Mouse (Mus musculus) forebrain, embryonic 15.5 days (tissue): ENCODE measurements around the gene Rhobtb3. TPM values are rescaled to one million over a fixed set of nuclear protein-coding genes. Genes with fewer than 3 reads are reported as not detected.
"Not testable (repeated sequence)": the region's sequence is repeated elsewhere in the genome, so short reads cannot be mapped to it uniquely, and the experiment has no call there.

Source experiments
- ATAC-seq: fragments of 200-750 bp; cut with Nextera tagmentation; replicated peaks from 2 replicates; pipeline ENCODE4 v1.8.0; 2017; ENCODE audit warnings: mild to moderate bottlenecking, moderate TSS enrichment, moderate library complexity
- H3K27ac ChIP-seq: fragments of 300-500 bp; sonication (generic); replicated peaks from 2 replicates; pipeline ENCODE4 v1.5.1; 2015; ENCODE audit warnings: mild to moderate bottlenecking, inconsistent platforms
- H3K27me3 ChIP-seq: fragments of 300-500 bp; sonication (generic); 2 replicates; pipeline ENCODE4 v1.6.1; 2015; ENCODE audit warnings: inconsistent platforms
- H3K36me3 ChIP-seq: fragments of 300-500 bp; sonication (generic); 2 replicates; pipeline ENCODE4 v1.6.1; 2015; ENCODE audit warnings: mild to moderate bottlenecking, inconsistent platforms
- H3K4me1 ChIP-seq: fragments of 300-500 bp; sonication (generic); 2 replicates; pipeline ENCODE4 v1.6.1; 2015; ENCODE audit warnings: inconsistent platforms
- H3K4me2 ChIP-seq: fragments of 300-500 bp; sonication (generic); replicated peaks from 2 replicates; pipeline ENCODE4 v1.6.1; 2015; ENCODE audit warnings: mild to moderate bottlenecking, inconsistent platforms
- H3K4me3 ChIP-seq: fragments of 300-500 bp; sonication (generic); 2 replicates; pipeline ENCODE4 v1.5.1; 2015; ENCODE audit warnings: mild to moderate bottlenecking, inconsistent platforms
- H3K9ac ChIP-seq: fragments of 300-500 bp; sonication (generic); replicated peaks from 2 replicates; pipeline ENCODE4 v1.6.1; 2015; ENCODE audit warnings: mild to moderate bottlenecking, inconsistent platforms
- H3K9me3 ChIP-seq: fragments of 300-500 bp; sonication (generic); 2 replicates; pipeline ENCODE4 v1.6.1; 2016; ENCODE audit warnings: inconsistent platforms
- WGBS: fragments of 180-500 bp; shearing (Covaris S2); methylation state at CpG from one replicate; pipeline ENCODE4 v1.1.7; 2015; ENCODE audit warnings: mixed read lengths; 5-methylcytosine and 5-hydroxymethylcytosine counted together
- polyA plus RNA-seq: library from polyadenylated mRNA; unstranded; fragments of >200 nt; fragmentation: Nextera tagmentation; extraction: Ambion mirVana; gene quantifications from 2 replicates; pipeline ENCODE4 v1.2.1, GENCODE M21; 2015

Gene Rhobtb3
- polyA plus RNA-seq, 1 experiment from 2014 or later: 38.1 TPM

GRCm38 (mm10) chr13:75914151-75914550 is 29.6 kb downstream of the Rhobtb3 start:
- Histone ChIP-seq H3K4me3 (no peak overlapping the region), H3K9ac (no peak overlapping the region), H3K27ac (no peak overlapping the region), H3K4me2 (no peak overlapping the region), H3K36me3 (peaks cover 57% of the 10 kb centered on the region), H3K9me3 (no peaks in the 10 kb centered on the region), H3K4me1 (no peaks in the 10 kb centered on the region), H3K27me3 (no peaks in the 10 kb centered on the region)
- WGBS: 50% methylated on average over 4 of the region's 4 CpGs
- no peak for ATAC-seq

DNA sequence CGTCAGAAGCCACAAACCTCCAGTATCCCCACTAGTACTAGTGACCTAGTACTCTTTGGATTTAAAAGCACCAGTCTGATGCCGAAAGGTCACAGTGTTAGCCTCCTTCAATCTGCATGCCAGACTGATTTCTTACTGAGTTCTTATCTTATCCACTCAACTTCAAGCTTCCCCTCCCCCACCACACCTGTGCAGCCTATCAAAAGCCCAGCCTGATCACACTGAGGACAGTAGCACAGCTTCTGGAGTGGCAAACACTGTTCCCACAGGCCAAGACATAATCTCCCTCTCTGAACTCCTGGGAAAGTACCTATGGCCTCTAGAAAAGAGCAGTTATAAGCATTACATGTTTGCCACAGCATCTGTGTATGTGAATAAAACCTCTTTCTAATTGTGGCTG is 35.5 kb downstream of the Rhobtb3 start:
- Histone ChIP-seq H3K4me3 (no peak overlapping the region), H3K36me3 (peaks cover 19% of the 10 kb centered on the region), H3K4me2 (no peak overlapping the region), H3K4me1 (no peaks in the 10 kb centered on the region), H3K27ac (no peak overlapping the region), H3K27me3 (no peaks in the 10 kb centered on the region), H3K9me3 (no peaks in the 10 kb centered on the region), H3K9ac (no peak overlapping the region)
- ATAC-seq: no peak
- 91% methylated on average over 2 of the region's 2 CpGs for WGBS

- Histone ChIP-seq H3K36me3 (peaks cover 22% of the 10 kb centered on the region), H3K4me3 (no peak overlapping the region), H3K9me3 (no peaks in the 10 kb centered on the region), H3K9ac (no peak overlapping the region), H3K4me2 (no peak overlapping the region), H3K4me1 (no peaks in the 10 kb centered on the region), H3K27ac (no peak overlapping the region), H3K27me3 (no peaks in the 10 kb centered on the region)
- ATAC-seq: no peak
- WGBS: 82% methylated on average over 5 of the region's 5 CpGs
These were observed 36.6 kb downstream of the Rhobtb3 start for GRCm38 (mm10) chr13:75907133-75907532.

- ATAC-seq: no peak
- WGBS: 88% methylated on average over 5 of the region's 5 CpGs
- Histone ChIP-seq H3K4me2 (no peak overlapping the region), H3K27me3 (no peaks in the 10 kb centered on the region), H3K4me1 (no peaks in the 10 kb centered on the region), H3K36me3 (peaks cover 24% of the 10 kb centered on the region), H3K27ac (no peak overlapping the region), H3K9ac (no peak overlapping the region), H3K9me3 (no peaks in the 10 kb centered on the region), H3K4me3 (no peak overlapping the region)
These were observed 39.1 kb downstream of the Rhobtb3 start for GRCm38 (mm10) chr13:75904660-75905059.

DNA sequence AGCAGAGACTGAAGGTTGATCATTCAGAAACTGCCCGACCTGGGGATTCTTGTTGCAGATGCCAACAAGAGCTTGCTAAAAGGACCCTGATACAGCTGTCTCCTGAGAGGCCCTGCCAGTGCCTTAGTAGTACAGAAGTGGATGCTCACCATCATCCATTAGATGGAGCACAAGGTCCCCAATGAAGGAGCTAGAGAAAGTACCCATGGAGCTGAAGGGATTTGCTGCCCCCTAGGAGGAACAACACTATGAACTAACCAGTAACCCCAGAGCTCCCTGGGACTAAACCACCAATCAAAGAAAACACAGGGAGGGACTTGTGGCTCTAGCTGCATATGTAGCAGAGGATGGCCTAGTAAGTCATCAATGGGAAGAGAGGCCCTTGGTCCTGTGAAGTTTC is 42.8 kb downstream of the Rhobtb3 start:
- not testable (repeated sequence) for H3K27ac ChIP-seq, H3K4me1 ChIP-seq, H3K4me2 ChIP-seq, H3K4me3 ChIP-seq, ATAC-seq, H3K27me3 ChIP-seq, H3K9ac ChIP-seq, H3K9me3 ChIP-seq
- H3K36me3 ChIP-seq: peaks cover 28% of the 10 kb centered on the region
- WGBS: 95% methylated on average over 1 of the region's 1 CpGs

DNA sequence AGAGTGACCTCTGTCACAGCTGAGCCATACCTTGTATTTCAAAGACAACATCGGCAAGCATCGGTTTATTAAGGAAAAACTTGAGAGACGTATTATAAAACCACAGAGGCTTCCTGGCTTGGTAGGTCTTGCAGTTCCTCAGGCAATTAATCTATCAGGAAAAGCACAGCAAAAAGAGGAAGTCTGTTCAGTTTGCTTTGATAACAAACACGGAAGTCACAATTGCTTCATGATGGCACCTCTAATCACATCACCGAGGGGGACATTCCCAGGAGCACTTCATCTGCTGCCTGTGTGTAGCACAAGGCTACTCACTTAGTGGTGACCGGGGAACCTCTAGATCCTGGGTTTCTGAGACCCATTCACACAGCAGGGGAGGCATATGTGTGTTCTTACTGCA is 50.8 kb downstream of the Rhobtb3 start:
- Histone ChIP-seq H3K27ac (no peak overlapping the region), H3K36me3 (0 out of 2 replicates have a peak, but pooled peaks cover 3% of the 10 kb centered on the region), H3K4me3 (no peak overlapping the region), H3K9ac (no peak overlapping the region), H3K4me2 (no peak overlapping the region), H3K27me3 (no peaks in the 10 kb centered on the region), H3K4me1 (no peaks in the 10 kb centered on the region), H3K9me3 (no peaks in the 10 kb centered on the region)
- WGBS: 90% methylated on average over 6 of the region's 6 CpGs
- ATAC-seq: no peak

DNA sequence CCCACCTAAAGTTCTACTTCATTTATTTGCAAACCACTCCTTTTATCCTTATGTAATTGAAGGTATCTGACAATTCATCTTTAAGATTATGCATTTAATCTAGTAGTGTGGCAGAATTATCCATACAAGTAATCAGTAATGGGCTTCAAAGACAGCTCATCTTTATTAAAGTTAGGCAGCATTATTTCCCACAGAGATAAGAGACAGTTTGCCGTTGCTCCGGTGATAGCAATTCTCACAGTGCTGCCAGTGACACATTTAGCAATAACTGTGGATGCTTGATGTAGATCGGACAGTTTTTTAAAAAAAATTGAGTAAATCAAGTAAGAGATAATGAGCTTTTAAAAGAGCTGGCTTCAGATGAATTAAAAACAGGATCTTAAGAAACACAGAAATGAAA is 51.4 kb downstream of the Rhobtb3 start:
- no peak overlapping the region for H3K4me3 ChIP-seq
- 0 out of 2 replicates have a peak, but pooled peaks cover 3% of the 10 kb centered on the region for H3K36me3 ChIP-seq
- no peaks in the 10 kb centered on the region for H3K4me1 ChIP-seq
- no peak overlapping the region for H3K27ac ChIP-seq
- no peaks in the 10 kb centered on the region for H3K9me3 ChIP-seq
- H3K27me3 ChIP-seq: no peaks in the 10 kb centered on the region
- WGBS: 87% methylated on average over 3 of the region's 3 CpGs
- no peak for ATAC-seq
- no peak overlapping the region for H3K4me2 ChIP-seq
- no peak overlapping the region for H3K9ac ChIP-seq

DNA sequence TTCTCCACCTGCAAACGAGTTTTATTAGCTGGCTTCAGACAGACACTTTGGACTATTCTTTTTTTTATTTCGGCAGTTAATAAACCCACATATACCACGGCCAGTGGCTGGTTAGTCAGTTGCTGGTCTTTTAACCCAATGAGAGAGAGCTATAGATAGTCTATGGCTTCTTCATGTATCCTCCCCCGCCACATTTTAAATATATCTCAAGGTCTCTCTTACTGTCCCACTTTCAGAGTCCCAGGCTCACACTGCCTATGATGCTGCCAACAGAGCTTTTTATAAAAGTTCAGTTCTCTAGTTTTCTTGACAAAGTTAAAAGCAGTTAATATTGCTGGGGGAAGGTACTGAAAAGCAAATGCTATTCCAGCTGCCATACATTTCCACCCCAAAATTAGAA is 51.9 kb downstream of the Rhobtb3 start:
- 94% methylated on average over 4 of the region's 4 CpGs for WGBS
- Histone ChIP-seq H3K9ac (no peak overlapping the region), H3K4me3 (no peak overlapping the region), H3K27ac (no peak overlapping the region), H3K4me1 (no peaks in the 10 kb centered on the region), H3K4me2 (no peak overlapping the region), H3K9me3 (no peaks in the 10 kb centered on the region), H3K27me3 (no peaks in the 10 kb centered on the region), H3K36me3 (0 out of 2 replicates have a peak, but pooled peaks cover 3% of the 10 kb centered on the region)
- ATAC-seq: no peak

DNA sequence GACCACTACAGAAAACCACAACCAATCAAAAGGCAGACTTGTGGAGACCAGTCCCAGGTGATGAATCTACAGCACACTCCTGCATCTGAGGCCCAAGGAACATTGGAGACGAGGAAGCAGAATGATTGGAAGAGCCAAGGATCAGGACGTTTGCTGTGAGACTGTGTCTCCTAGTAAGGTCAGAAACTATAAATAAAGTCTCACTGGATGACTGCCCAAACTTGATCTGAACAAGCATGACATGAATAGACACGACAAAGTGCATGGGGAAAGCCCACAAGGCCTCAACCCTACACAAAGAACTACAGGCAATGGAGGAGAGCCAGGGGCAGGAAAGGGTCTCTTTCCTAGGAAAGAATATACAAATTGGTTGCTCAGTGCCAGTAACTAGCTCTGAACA is 59.9 kb downstream of the Rhobtb3 start:
- ATAC-seq: no peak
- Histone ChIP-seq H3K4me2 (no peak overlapping the region), H3K4me3 (no peak overlapping the region), H3K27ac (no peak overlapping the region), H3K4me1 (0 out of 2 replicates have a peak, but pooled peaks cover 5% of the 10 kb centered on the region), H3K9me3 (no peaks in the 10 kb centered on the region), H3K9ac (no peak overlapping the region), H3K36me3 (peaks cover 10% of the 10 kb centered on the region), H3K27me3 (no peaks in the 10 kb centered on the region)
- 81% methylated on average over 3 of the region's 3 CpGs for WGBS

DNA sequence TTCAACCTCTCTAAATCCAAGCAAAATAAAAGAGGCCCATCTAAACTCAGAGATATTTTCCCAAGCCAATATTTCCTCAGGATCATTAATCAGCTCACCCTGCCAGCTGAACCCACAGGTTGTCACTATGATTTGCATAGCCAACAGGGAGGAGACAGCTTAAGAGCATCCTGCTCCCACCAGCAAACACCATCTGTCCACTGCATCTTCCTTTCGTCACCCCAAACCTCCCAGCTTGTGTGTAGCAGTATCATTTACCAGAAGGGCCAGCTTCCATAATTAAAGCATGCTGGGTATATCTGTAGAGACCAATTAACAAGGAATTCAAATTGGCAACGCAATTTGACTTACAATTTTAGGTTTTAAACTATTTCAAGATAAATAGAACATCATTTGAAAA is 63.2 kb downstream of the Rhobtb3 start:
- Histone ChIP-seq H3K9me3 (no peaks in the 10 kb centered on the region), H3K4me1 (0 out of 2 replicates have a peak, but pooled peaks cover 5% of the 10 kb centered on the region), H3K4me3 (no peak overlapping the region), H3K9ac (no peak overlapping the region), H3K36me3 (peaks cover 12% of the 10 kb centered on the region), H3K27me3 (no peaks in the 10 kb centered on the region), H3K4me2 (no peak overlapping the region), H3K27ac (no peak overlapping the region)
- ATAC-seq: peak; percentile 70
- 56% methylated on average over 2 of the region's 2 CpGs for WGBS

DNA sequence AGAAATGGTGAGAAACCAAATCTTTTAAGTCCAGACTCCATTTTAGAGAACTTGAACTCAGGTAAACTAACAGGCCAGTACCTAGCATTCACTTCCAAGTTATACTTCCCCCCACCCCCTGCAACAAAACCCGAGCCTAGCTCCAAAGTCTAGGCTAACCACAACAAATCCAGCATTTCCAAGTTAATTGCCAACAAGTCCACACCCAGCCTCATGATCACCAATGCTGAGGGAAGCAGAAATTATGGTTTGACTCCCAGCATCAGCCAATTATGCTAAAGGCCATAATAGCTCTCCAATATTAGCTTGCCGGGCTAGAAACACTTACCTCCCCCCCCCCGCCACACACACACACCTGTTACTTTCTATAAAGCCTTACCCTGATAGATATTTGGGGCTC is 64.0 kb downstream of the Rhobtb3 start:
- Histone ChIP-seq H3K9me3 (no peaks in the 10 kb centered on the region), H3K27me3 (no peaks in the 10 kb centered on the region), H3K27ac (no peak overlapping the region), H3K36me3 (peaks cover 14% of the 10 kb centered on the region), H3K9ac (no peak overlapping the region), H3K4me2 (no peak overlapping the region), H3K4me1 (0 out of 2 replicates have a peak, but pooled peaks cover 5% of the 10 kb centered on the region), H3K4me3 (no peak overlapping the region)
- no peak for ATAC-seq
- 81% methylated on average over 3 of the region's 3 CpGs for WGBS

- Histone ChIP-seq H3K27me3 (no peaks in the 10 kb centered on the region), H3K4me2 (no peak overlapping the region), H3K4me3 (no peak overlapping the region), H3K9me3 (no peaks in the 10 kb centered on the region), H3K9ac (no peak overlapping the region), H3K27ac (no peak overlapping the region), H3K36me3 (peaks cover 18% of the 10 kb centered on the region), H3K4me1 (0 out of 2 replicates have a peak, but pooled peaks cover 5% of the 10 kb centered on the region)
- ATAC-seq: 0 out of 2 replicates have a peak, but pooled peaks have one; percentile 55
These were observed 65.8 kb downstream of the Rhobtb3 start for GRCm38 (mm10) chr13:75877907-75878306.

DNA sequence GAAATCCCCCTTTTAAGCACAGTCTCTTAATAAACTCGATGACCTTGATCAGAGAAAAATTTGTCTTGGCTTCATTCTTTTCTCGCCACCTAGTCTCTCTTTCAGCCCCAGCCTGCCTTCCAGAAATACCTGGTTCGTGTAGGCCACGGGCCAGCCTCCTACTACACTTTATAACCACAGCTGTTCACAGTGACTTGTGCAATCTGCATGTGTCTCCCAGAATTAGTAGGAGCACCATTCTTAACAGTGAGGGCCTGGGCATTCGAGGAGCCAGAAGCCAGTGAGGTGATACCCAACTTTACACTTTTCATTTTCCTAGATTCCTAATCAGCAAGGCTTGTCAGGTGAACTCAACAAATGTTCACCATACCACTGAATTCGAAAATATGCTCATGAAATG is 67.1 kb downstream of the Rhobtb3 start:
- Histone ChIP-seq H3K4me1 (0 out of 2 replicates have a peak, but pooled peaks cover 5% of the 10 kb centered on the region), H3K27ac (no peak overlapping the region), H3K4me2 (no peak overlapping the region), H3K4me3 (no peak overlapping the region), H3K9ac (no peak overlapping the region), H3K27me3 (no peaks in the 10 kb centered on the region), H3K9me3 (no peaks in the 10 kb centered on the region), H3K36me3 (peaks cover 26% of the 10 kb centered on the region)
- no peak for ATAC-seq
- WGBS: 85% methylated on average over 6 of the region's 6 CpGs
